Mouse (Mus musculus) heart, adult 2 months (tissue): Measurements from ENCODE around the gene Marveld2. TPM values are rescaled to one million over a fixed set of nuclear protein-coding genes. Genes with fewer than 3 reads are reported as not detected.

Experiments
- DNase-seq, 2 experiments: peaks; one replicate each; pipeline ENCODE4 v3.0.0; 2021
- H3K27ac ChIP-seq: fragments of 200-600 bp; 2 replicates; pipeline ENCODE4 v1.8.1; 2022
- H3K27me3 ChIP-seq: fragments of 200-500 bp; 2 replicates; pipeline ENCODE4 v1.6.1; 2012; ENCODE audit warnings: mild to moderate bottlenecking, low read length, inconsistent platforms, mixed read lengths; ENCODE audit not compliant: control insufficient read depth, insufficient read depth
- H3K36me3 ChIP-seq: fragments of 200-500 bp; 2 replicates; pipeline ENCODE4 v1.6.1; 2012; ENCODE audit warnings: low read length, inconsistent platforms; ENCODE audit not compliant: control insufficient read depth, insufficient read depth
- H3K4me1 ChIP-seq: fragments of 200-500 bp; 2 replicates; pipeline ENCODE4 v1.6.1; 2011; ENCODE audit warnings: low read length; ENCODE audit not compliant: control insufficient read depth, insufficient read depth
- H3K4me3 ChIP-seq: fragments of 200-600 bp; 2 replicates; pipeline ENCODE4 v1.8.1; 2022
- H3K79me2 ChIP-seq: fragments of 200-500 bp; replicated peaks from 2 replicates; pipeline ENCODE4 v1.6.1; 2012; ENCODE audit warnings: mild to moderate bottlenecking, inconsistent platforms, low read length, moderate library complexity, mixed read lengths; ENCODE audit not compliant: control insufficient read depth, insufficient read depth
- H3K9ac ChIP-seq: fragments of 200-500 bp; 2 replicates; pipeline ENCODE4 v1.6.1; 2012; ENCODE audit warnings: low read depth, mild to moderate bottlenecking, control low read depth, inconsistent platforms, low read length, mixed read lengths
- CTCF ChIP-seq: fragments of 200-600 bp; IDR thresholded peaks from 2 replicates; pipeline ENCODE4 v1.8.1; 2022; ENCODE audit warnings: antibody characterized with exemption, mild to moderate bottlenecking, moderate library complexity
- EP300 ChIP-seq: fragments of 200-500 bp; IDR thresholded peaks from 2 replicates; pipeline ENCODE4 v1.6.1; 2011; ENCODE audit warnings: low read depth, low read length, control low read depth; ENCODE audit not compliant: insufficient read depth
- POLR2A ChIP-seq: fragments of 200-500 bp; IDR thresholded peaks from 2 replicates; pipeline ENCODE4 v1.6.1; 2011; ENCODE audit warnings: mild to moderate bottlenecking, low read depth, low read length, control low read depth; ENCODE audit not compliant: insufficient read depth
- WGBS: fragments of 180-500 bp; shearing (Covaris S2); methylation state at CpG from one replicate; pipeline ENCODE4 v1.1.7; 2018; 5-methylcytosine and 5-hydroxymethylcytosine counted together
- intact Hi-C: fragments of 180-260 bp; cut with DNase I; formaldehyde crosslinking; loops from one replicate; pipeline ENCODE4 v1.15.1; 2025
- polyA plus RNA-seq: library from polyadenylated mRNA; depleted of rRNA; stranded (reverse); fragments of >200 nt; gene quantifications from 2 replicates; pipeline ENCODE4 v1.2.3, GENCODE M21; 2012
- total RNA-seq, 2 experiments: library from RNA; stranded (reverse); gene quantifications; 2 replicates each; pipeline ENCODE4 v1.2.3; 2021

Marveld2 gene
- total and polyA plus RNA-seq, 3 experiments, result 0.27 to 0.66 (median 0.34) TPM

GRCm38 (mm10) chr13:100612251-100612650 is 4.5 kb downstream of the Marveld2 start:
- Histone ChIP-seq H3K36me3 (no peaks in the 10 kb centered on the region), H3K27me3 (no peaks in the 10 kb centered on the region), H3K27ac (no peak overlapping the region), H3K4me1 (no peaks in the 10 kb centered on the region), H3K4me3 (no peak overlapping the region), H3K79me2 (no peaks in the 10 kb centered on the region), H3K9ac (no peak overlapping the region)
- 94% methylated on average over 10 of the region's 10 CpGs for WGBS
- TF ChIP-seq EP300 (no peak), CTCF (no peak), POLR2A (no peak)
- intact Hi-C loops, result no loop called here
- no peak for DNase-seq

GRCm38 (mm10) chr13:100611266-100611665 is 5.5 kb downstream of the Marveld2 start:
- no peak for TF ChIP-seq POLR2A
- no peak for TF ChIP-seq EP300
- TF ChIP-seq CTCF, result no peak
- WGBS, result 81% methylated on average over 13 of the region's 13 CpGs
- DNase-seq, result no peak
- Histone ChIP-seq H3K79me2 (no peaks in the 10 kb centered on the region), H3K4me3 (no peak overlapping the region), H3K27ac (no peak overlapping the region), H3K9ac (no peak overlapping the region), H3K4me1 (no peaks in the 10 kb centered on the region), H3K27me3 (no peaks in the 10 kb centered on the region), H3K36me3 (no peaks in the 10 kb centered on the region)
- intact Hi-C loops, result no loop called here

DNA sequence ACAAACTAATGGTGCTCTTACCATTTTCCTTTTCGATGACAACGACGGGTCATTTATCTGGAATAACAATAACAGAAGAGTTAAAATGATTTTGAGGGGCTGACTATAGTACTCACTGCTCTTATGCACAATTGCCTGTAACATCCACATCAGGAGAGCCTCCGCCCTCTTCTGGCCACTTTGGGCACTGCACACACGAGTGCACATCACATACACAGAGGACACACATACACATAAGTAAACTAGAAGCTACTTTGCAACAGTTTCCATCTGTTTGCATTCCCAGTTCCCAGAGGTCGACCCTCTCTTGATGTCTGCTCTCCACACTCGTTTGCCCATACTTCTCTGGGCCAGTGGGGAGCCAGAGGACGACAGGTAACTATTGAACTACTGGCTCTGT is 9.0 kb downstream of the Marveld2 start:
- WGBS, result 86% methylated on average over 8 of the region's 8 CpGs
- no peak for DNase-seq
- H3K27ac ChIP-seq, result no peak overlapping the region
- TF ChIP-seq CTCF (peak; percentile 31), EP300 (no peak)
- no peaks in the 10 kb centered on the region for H3K27me3 ChIP-seq
- H3K4me1 ChIP-seq, result no peaks in the 10 kb centered on the region
- H3K79me2 ChIP-seq, result no peaks in the 10 kb centered on the region
- intact Hi-C loops, result no loop called here
- no peaks in the 10 kb centered on the region for H3K36me3 ChIP-seq
- H3K9ac ChIP-seq, result no peak overlapping the region
- H3K4me3 ChIP-seq, result no peak overlapping the region

GRCm38 (mm10) chr13:100605845-100606244 is 10.9 kb downstream of the Marveld2 start:
- H3K9ac ChIP-seq, result no peak overlapping the region
- WGBS, result 74% methylated on average over 1 of the region's 1 CpGs

GRCm38 (mm10) chr13:100603738-100604095 is 13.1 kb downstream of the Marveld2 start:
- Histone ChIP-seq H3K79me2 (no peaks in the 10 kb centered on the region), H3K4me1 (peaks cover 2% of the 10 kb centered on the region; the same call in 1 of the 2 replicates), H3K9ac (no peak overlapping the region), H3K27me3 (no peaks in the 10 kb centered on the region), H3K36me3 (no peaks in the 10 kb centered on the region), H3K27ac (no peak overlapping the region), H3K4me3 (no peak overlapping the region)
- no peak for TF ChIP-seq EP300
- no peak for TF ChIP-seq CTCF
- TF ChIP-seq POLR2A, result no peak
- WGBS, result 88% methylated on average over 11 of the region's 11 CpGs
- intact Hi-C loops, result no loop called here
- DNase-seq, result no peak

More at GRCm38 (mm10) chr13:100605845-100606244, 10.9 kb downstream of the Marveld2 start:
- no peaks in the 10 kb centered on the region for H3K27me3 ChIP-seq
- H3K79me2 ChIP-seq, result no peaks in the 10 kb centered on the region
- no peaks in the 10 kb centered on the region for H3K36me3 ChIP-seq
- H3K4me1 ChIP-seq, result peaks cover 2% of the 10 kb centered on the region; the same call in 1 of the 2 replicates
- intact Hi-C loops, result no loop called here
- no peak overlapping the region for H3K4me3 ChIP-seq
- TF ChIP-seq EP300 (no peak), POLR2A (no peak), CTCF (no peak)
- DNase-seq, result no peak
- no peak overlapping the region for H3K27ac ChIP-seq

DNA sequence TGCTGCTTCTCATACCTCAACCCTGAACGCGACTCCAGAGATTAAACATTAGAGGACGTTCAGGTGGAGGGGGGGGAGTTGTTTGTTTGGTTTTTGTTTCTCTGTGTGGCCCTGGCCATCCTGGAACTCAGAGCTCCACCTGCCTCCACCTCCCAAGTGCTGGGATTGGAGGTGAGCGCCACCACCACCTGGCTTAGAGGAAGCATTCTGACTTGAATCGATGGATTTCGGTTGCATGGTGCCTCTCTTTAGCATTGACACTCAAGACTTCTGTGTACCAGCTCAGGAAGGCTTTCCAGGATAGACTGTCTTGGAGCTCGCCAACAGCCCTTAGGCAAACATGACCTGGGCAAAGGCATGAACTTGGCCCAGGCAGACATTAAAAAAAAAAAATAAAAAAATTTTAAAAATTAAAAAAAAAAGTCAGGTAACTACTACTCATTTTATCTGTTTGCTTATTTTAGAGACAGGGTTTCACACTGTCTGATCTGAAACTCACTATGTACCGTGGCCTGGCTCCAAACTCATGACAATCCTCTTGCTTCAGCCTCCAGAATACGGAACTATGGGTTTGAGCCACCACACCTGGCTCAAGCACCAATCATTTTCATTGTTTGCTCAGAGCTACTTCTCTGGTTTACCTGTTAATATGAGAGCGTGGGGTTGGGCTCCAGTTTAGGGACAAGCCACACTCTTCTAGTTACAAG is 13.6 kb downstream of the Marveld2 start:
- Histone ChIP-seq H3K4me1 (peaks cover 2% of the 10 kb centered on the region; the same call in 1 of the 2 replicates), H3K27ac (no peak overlapping the region), H3K9ac (no peak overlapping the region), H3K79me2 (no peaks in the 10 kb centered on the region), H3K27me3 (no peaks in the 10 kb centered on the region), H3K4me3 (no peak overlapping the region), H3K36me3 (no peaks in the 10 kb centered on the region)
- 91% methylated on average over 10 of the region's 10 CpGs for WGBS
- no peak for DNase-seq
- intact Hi-C loops, result no loop called here
- TF ChIP-seq POLR2A (no peak), EP300 (no peak), CTCF (no peak)
